Mouse (Mus musculus): ENCODE data around the gene Osbpl10.

DNA sequence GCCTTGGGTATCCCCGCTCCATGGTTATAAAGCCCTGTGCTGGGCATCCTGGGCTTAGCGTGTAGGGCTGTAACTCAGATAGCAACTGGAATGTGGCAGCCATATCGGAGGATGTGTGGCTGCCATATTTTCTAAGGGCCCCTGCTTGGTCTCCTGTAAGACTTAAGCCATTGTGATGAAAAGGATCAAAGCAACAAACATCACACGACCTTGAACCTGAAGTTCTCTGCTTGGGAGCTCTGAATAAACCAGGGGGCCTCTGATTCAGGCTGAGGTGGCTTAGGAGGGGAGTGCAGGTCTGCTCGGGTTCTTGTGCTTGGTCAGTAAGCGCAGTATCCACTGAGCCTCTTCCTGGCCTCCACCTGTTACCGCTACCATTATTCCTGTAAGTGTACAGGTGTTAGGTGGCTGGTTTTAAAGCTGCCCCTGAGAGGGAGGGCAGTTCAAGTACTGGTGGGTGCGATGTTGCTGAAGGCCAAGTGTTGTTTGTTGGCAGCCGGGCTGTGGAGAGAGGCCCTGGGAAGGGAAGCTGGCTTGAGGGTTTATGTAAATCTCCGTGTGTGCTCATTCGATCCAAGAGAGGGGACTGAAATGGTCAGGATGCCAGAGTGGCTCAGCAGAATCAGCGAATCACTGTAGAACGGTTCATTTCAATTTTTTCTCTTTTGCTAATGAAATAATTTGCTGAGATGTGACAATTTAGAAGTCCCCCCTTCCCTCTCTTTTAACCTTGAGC lies 64.8 kb downstream of the Osbpl10 start:
- no peak for TF ChIP-seq CTCF (IDR thresholded peaks at IDR 0.05; ENCODE audit: control insufficient read depth, insufficient read depth, insufficient read length)
- TF ChIP-seq MAX (IDR thresholded peaks at IDR 0.05) = no peak
- TF ChIP-seq USF1 (IDR thresholded peaks at IDR 0.05; ENCODE audit: low read depth) = no peak

Data from C2C12 (cell line).